Mouse (Mus musculus) G1E (cell line): ENCODE data around the gene Npffr2. TPM values are rescaled to one million over a fixed set of nuclear protein-coding genes. Genes with fewer than 3 reads are reported as not detected.

Experiments used
- ATAC-seq: 2 replicates; pipeline ENCODE4 v1.8.0; 2016; ENCODE audit warnings: mild to moderate bottlenecking; ENCODE audit not compliant: insufficient number of reproducible peaks, poor library complexity, low FRiP score, severe bottlenecking; ENCODE audit errors: extremely low read depth
- DNase-seq: peaks from one replicate; pipeline ENCODE4 v3.0.0; 2012; ENCODE audit warnings: low spot score
- H3K27me3 ChIP-seq: 2 replicates; pipeline ENCODE4 v1.6.1; 2012; ENCODE audit warnings: mild to moderate bottlenecking, low read length, inconsistent platforms; ENCODE audit not compliant: insufficient read depth
- H3K36me3 ChIP-seq: replicated peaks from 2 replicates; pipeline ENCODE3; 2012; ENCODE audit warnings: mild to moderate bottlenecking, inconsistent platforms
- H3K4me1 ChIP-seq: 2 replicates; pipeline ENCODE4 v1.6.1; 2012; ENCODE audit warnings: low read depth, low read length, inconsistent platforms, mixed read lengths; ENCODE audit not compliant: insufficient read depth
- H3K4me3 ChIP-seq: 2 replicates; pipeline ENCODE4 v1.5.1; 2012; ENCODE audit warnings: low read depth, mild to moderate bottlenecking, inconsistent platforms, low read length, moderate library complexity, mixed read lengths
- H3K9me3 ChIP-seq: replicated peaks from 2 replicates; pipeline ENCODE4 v1.6.1; 2012; ENCODE audit warnings: inconsistent platforms
- CTCF ChIP-seq: IDR thresholded peaks from 2 replicates; pipeline ENCODE4 v1.5.1; 2012; ENCODE audit warnings: low read depth, low read length, inconsistent platforms, mixed read lengths
- GATA1 ChIP-seq: IDR thresholded peaks from 2 replicates; pipeline ENCODE4 v1.6.1; 2012; ENCODE audit warnings: borderline replicate concordance, low read length, inconsistent platforms, mixed read lengths
- GATA2 ChIP-seq: IDR thresholded peaks from 2 replicates; pipeline ENCODE4 v1.6.1; 2012; ENCODE audit warnings: low read depth, low read length, inconsistent platforms, borderline replicate concordance
- POLR2AphosphoS5 ChIP-seq: IDR thresholded peaks from 2 replicates; pipeline ENCODE4 v1.6.1; 2012; ENCODE audit warnings: low read depth, low read length, inconsistent platforms; ENCODE audit not compliant: insufficient replicate concordance
- TAL1 ChIP-seq: conservative IDR thresholded peaks from 2 replicates; pipeline ENCODE4 v1.6.1; 2012; ENCODE audit warnings: low read depth, low read length, inconsistent platforms, mixed read lengths
- polyA plus RNA-seq: library from polyadenylated mRNA; stranded (reverse); fragments of >175 nt; gene quantifications from 2 replicates; pipeline ENCODE4 v1.2.3, GENCODE M21; 2012
- total RNA-seq, 2 experiments: library from RNA; stranded (forward) in 1 of 2; stranded (reverse) in 1 of 2; fragments of 200-1000 nt in 1 of 2; fragments of >200 nt in 1 of 2; fragmentation: Nextera tagmentation in 1 of 2; gene quantifications; 2 replicates each; pipeline ENCODE4 v1.2.3; 2014 to 2017

The Npffr2 gene
- total and polyA plus RNA-seq, 3 experiments, result 0.27 TPM; not detected in 2

GRCm38 (mm10) chr5:89579181-89579580, 52.0 kb downstream of the Npffr2 start:
- no peak overlapping the region for H3K4me3 ChIP-seq
- DNase-seq (no peak), ATAC-seq (no peak)
- no peaks in the 10 kb centered on the region for H3K4me1 ChIP-seq
- H3K27me3 ChIP-seq, result no peaks in the 10 kb centered on the region
- no peaks in the 10 kb centered on the region for H3K36me3 ChIP-seq
- peaks cover 9% of the 10 kb centered on the region for H3K9me3 ChIP-seq
- TF ChIP-seq CTCF (no peak), TAL1 (no peak), POLR2AphosphoS5 (no peak)

- no peak for ATAC-seq
- Histone ChIP-seq H3K4me1 (no peaks in the 10 kb centered on the region), H3K27me3 (no peaks in the 10 kb centered on the region), H3K36me3 (no peaks in the 10 kb centered on the region), H3K9me3 (peaks cover 12% of the 10 kb centered on the region), H3K4me3 (no peak overlapping the region)
- no peak for DNase-seq
- TF ChIP-seq TAL1 (no peak), CTCF (no peak), POLR2AphosphoS5 (no peak), GATA2 (no peak), GATA1 (no peak)
Observed at GRCm38 (mm10) chr5:89581143-89581542, 53.9 kb downstream of the Npffr2 start.

DNA sequence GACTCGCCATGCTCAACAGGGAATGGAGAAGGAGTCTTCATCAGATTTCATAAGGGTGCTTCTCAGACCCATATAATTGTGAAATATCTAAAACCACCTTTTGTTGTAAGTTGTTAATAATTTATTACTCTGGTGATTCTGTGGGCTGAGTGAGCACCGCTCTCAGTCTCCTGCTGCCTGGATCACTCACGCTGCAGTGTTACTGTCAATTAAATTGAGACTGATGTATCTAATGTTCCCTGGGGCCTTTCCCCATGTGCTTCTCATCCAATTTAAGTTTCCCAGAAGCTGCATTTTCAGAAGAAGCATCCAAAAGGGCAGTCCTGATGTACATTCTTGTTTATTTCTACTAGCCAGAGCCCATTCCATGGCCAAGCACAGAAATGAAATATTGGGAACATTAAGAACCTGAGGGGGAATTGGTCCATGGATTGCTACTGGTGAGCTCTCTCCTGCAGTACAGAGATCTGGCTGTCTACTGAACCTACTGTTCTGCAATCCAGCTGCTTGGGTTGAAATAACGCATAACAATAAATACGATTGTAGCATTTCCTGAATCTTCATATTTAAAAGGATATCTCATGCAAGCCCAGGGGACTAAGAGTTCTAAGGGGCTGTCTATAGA, 54.6 kb downstream of the Npffr2 start:
- H3K4me3 ChIP-seq, result no peak overlapping the region
- no peak for ATAC-seq
- TF ChIP-seq POLR2AphosphoS5, result no peak
- TF ChIP-seq TAL1, result no peak
- no peak for TF ChIP-seq CTCF
- no peak for TF ChIP-seq GATA1
- TF ChIP-seq GATA2, result no peak
- peaks cover 12% of the 10 kb centered on the region for H3K9me3 ChIP-seq
- no peaks in the 10 kb centered on the region for H3K27me3 ChIP-seq
- H3K4me1 ChIP-seq, result no peaks in the 10 kb centered on the region
- no peaks in the 10 kb centered on the region for H3K36me3 ChIP-seq
- DNase-seq, result no peak

- H3K9me3 ChIP-seq, result peaks cover 18% of the 10 kb centered on the region
- H3K36me3 ChIP-seq, result no peaks in the 10 kb centered on the region
- ATAC-seq (no peak), DNase-seq (no peak)
- TF ChIP-seq POLR2AphosphoS5, result no peak
- no peaks in the 10 kb centered on the region for H3K4me1 ChIP-seq
- H3K4me3 ChIP-seq, result no peak overlapping the region
- H3K27me3 ChIP-seq, result no peaks in the 10 kb centered on the region
Observed at GRCm38 (mm10) chr5:89585021-89585420, 57.8 kb downstream of the Npffr2 start.

DNA sequence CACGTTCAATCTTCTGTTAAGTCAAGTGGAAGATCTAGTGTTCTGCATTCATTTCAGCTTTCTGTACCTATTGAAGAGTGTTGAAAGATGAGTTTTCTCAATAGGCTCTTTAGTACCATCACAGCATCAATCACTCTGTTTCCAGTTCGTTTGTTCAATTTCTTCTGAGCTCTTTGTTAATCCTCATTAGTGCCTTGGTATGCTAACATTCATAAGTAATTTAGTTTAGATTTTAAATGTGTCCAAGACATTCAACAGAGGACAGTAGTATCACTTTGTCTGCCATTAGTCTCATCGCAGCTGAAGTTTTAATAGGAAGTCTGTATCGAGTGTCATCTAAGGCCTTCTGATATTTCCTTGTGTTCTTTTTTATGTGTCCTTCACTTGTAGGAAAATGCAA, 65.1 kb downstream of the Npffr2 start:
- Histone ChIP-seq H3K4me1 (no peaks in the 10 kb centered on the region), H3K9me3 (peaks cover 17% of the 10 kb centered on the region), H3K36me3 (no peaks in the 10 kb centered on the region), H3K27me3 (no peaks in the 10 kb centered on the region), H3K4me3 (no peak overlapping the region)
- no peak for ATAC-seq
- no peak for DNase-seq
- TF ChIP-seq TAL1 (no peak), GATA1 (no peak), GATA2 (no peak), CTCF (no peak), POLR2AphosphoS5 (no peak)

DNA sequence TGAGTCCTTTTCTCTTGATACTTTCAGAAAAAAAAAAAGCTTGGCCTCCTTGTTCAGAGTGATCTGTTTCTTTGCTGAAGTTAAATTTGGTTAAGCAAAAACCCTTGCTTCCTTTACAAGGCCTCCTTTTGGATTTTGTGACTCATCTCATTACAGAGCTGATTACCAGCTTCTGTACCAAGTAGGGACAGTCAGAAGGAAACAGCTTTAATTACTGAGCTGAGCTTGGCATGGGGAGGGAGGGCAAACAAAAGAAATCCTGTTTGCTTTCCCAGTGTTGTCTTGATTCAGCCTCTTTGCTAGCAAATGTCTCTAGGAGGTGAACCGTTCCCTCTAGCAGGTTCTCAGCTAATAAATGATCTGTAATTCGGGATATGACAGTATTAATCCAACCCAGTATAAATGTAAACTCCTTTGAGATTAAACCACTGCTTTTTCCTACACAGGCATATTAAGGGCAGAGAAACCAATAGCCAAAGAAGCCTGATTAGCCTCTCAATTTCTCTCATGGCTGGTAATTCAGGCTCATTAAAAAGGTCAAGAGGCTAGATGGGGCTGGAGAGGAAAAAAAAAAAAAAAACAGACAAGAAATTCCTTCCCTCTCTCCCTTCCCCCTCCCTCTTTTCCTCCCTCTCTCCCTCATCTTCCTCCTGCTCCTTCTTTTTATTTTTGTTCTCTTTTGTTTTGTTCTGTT, 84.2 kb downstream of the Npffr2 start:
- H3K4me1 ChIP-seq, result no peaks in the 10 kb centered on the region
- DNase-seq, result no peak
- no peak overlapping the region for H3K4me3 ChIP-seq
- no peaks in the 10 kb centered on the region for H3K36me3 ChIP-seq
- no peak for TF ChIP-seq POLR2AphosphoS5
- H3K27me3 ChIP-seq, result no peaks in the 10 kb centered on the region
- ATAC-seq, result no peak
- H3K9me3 ChIP-seq, result peaks cover 22% of the 10 kb centered on the region

DNA sequence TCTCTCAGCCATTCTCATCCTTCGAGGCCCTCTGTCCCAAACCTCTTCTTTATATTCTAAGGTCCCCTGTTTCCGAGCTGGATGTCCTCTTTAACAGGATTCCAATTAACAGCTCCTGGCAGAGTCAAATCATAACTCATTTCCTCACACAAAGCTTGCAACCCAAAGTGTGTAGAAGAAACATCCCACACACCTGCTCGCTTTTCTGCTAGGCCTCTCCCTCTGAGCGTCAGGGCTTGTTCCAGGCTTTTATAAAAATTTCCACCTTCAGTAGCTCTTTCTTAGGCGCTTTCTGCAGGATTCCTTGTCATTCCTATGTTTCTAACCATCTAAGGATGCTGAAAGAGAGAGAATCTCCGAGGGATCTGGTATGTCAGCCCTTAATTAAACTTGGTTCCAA, 85.0 kb downstream of the Npffr2 start:
- Histone ChIP-seq H3K27me3 (no peaks in the 10 kb centered on the region), H3K4me1 (no peaks in the 10 kb centered on the region), H3K9me3 (peaks cover 19% of the 10 kb centered on the region), H3K4me3 (no peak overlapping the region), H3K36me3 (no peaks in the 10 kb centered on the region)
- TF ChIP-seq GATA1 (no peak), POLR2AphosphoS5 (no peak), CTCF (no peak), GATA2 (no peak), TAL1 (no peak)
- ATAC-seq, result no peak
- DNase-seq, result no peak
